Mouse (Mus musculus): ENCODE measurements at regions not wholly inside any gene's neighbourhood (a gene's known extent, or its start where the extent isn't known, plus 50 kb on each side); places are given as distances from the start of the nearest gene placed in this dataset.

DNA sequence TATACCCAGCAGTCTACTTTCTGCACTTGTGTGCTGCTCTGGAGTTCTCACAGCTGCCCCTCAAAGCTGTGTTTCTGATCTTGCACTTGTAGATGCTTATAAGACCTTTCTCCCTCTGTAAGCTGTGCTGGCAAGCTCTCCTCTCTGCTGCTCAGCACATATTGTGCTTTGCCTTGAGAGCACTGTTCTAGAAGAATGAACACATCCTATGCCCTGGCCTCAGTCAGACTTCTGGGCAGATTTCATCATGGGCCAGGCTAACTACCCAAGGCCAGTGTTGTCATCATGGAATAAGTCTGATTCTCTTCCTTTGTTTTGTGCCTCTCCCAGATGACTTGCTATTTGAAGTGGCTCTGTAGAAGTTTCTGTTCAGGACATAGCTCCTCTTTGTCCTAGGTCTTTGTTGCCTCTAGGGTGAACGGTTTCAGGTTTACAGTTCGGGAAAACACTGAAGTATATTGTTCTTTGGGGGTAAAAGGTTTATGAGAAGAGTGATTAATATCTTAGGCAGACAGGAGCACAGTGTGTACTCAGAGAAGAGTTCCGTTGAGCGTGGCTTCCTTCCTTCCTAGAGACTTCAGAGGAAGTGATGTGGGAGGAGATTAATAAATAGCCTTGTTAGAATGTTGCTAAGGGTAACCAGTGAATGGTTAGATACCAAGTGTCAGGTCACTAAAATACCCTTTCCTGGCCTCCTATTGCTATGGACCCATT is 70.8 kb downstream of the Pcdh18 start:
- TF ChIP-seq POLR2A (IDR thresholded peaks at IDR 0.05; ENCODE audit: borderline replicate concordance, extremely low read depth, low read depth, low read length), result no peak
- no peak for TF ChIP-seq CTCF (IDR thresholded peaks at IDR 0.05; ENCODE audit: insufficient read depth, low read length)
- no peak overlapping the region for H3K4me3 ChIP-seq (replicated peaks; ENCODE audit: extremely low read depth, low read depth, low read length)
- no peaks in the 10 kb centered on the region for H3K4me1 ChIP-seq (ENCODE audit: control insufficient read depth, insufficient read depth, low read length)
- DNase-seq, result no peak
- 22% methylated on average over 4 of the region's 4 CpGs for WGBS

DNA sequence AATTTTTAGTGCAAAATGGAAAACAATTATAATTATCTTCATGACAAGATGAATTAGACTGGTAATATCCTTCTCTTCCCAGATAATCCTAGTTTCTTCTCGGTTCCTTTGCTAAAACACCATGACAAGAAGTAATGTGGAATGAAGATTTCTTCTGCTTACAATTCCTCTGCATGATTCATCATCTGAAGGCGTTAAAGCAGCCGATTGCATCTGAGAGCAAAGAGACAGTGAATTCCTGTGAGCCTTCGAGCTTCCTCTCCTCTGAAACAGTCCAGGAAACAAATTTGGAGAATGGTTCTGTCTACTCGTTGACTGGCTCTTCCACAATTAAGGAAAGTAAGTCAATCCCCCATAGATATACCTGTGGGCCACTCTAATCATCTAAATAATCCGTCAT is 82.2 kb downstream of the Pcdh18 start:
- TF ChIP-seq POLR2A (IDR thresholded peaks at IDR 0.05; ENCODE audit: borderline replicate concordance, extremely low read depth, low read depth, low read length), result no peak
- TF ChIP-seq CTCF (IDR thresholded peaks at IDR 0.05; ENCODE audit: insufficient read depth, low read length), result no peak
- H3K4me1 ChIP-seq (ENCODE audit: control insufficient read depth, insufficient read depth, low read length), result no peaks in the 10 kb centered on the region
- H3K4me3 ChIP-seq (replicated peaks; ENCODE audit: extremely low read depth, low read depth, low read length), result no peak overlapping the region
- WGBS, result 67% methylated on average over 6 of the region's 6 CpGs
- DNase-seq, result no peak

DNA sequence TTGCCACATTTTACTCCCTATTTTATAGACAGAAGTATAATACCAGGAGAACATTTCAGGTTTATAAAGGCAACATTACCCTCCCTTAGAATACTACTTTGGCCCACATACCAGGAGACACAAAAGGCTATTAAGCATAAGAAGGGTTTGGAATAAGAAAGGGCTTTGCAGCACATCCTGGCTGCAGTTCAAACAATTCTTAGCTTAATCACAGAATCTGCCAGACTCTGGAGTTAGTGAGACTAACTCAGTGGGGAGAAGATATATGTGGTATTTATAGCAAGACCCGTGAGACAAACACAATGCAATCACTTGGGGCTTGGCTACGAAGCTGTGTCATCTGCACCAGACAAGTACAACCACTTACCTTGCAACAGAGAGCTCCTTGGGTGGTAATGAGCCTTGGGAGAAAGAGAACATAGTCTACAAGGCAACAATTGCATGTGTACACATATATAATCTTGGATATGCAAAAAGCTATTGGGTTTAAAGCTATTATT is 84.4 kb downstream of the Pcdh18 start:
- H3K4me3 ChIP-seq (replicated peaks; ENCODE audit: extremely low read depth, low read depth, low read length), result no peak overlapping the region
- DNase-seq, result no peak
- H3K4me1 ChIP-seq (ENCODE audit: control insufficient read depth, insufficient read depth, low read length), result no peaks in the 10 kb centered on the region
- no peak for TF ChIP-seq POLR2A (IDR thresholded peaks at IDR 0.05; ENCODE audit: borderline replicate concordance, extremely low read depth, low read depth, low read length)
- WGBS, result 39% methylated on average over 2 of the region's 2 CpGs

DNA sequence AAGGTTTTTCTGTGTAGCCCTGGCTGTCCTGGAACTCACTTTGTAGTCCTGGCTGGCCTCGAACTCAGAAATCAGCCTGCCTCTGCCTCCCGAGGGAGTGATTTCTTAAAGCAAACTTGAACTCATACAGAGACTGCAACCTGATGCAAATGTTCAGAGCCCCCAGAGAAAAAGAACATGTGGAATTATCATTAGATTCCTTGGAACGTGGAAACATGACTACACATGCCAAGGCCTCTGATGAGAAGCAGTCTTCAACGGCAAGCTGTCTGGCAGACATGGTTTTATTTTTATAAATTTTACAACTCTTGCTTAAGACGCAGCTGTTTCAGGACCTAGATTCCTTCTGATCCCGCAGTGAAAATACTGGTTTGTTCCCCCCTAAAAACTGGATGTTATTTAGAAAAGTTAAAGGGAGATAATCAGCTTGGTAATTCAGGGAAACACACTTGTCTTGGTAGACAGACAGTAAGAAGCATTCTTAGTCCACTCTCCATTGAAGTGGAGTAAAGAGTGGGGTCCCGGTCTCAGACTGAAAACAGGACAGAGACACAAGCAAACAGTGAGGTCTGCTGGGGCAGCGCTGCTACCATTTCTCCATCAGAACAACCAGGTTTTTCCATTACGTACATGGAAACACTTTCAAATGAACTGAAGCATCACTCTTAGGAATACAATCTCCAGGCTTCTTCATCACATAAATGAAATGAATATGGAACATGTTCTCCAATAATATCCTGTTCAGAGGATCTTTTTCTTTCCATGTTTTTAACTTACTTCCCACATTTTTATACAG is 89.4 kb downstream of the Pcdh18 start:
- Histone ChIP-seq H3K4me3 (replicated peaks; ENCODE audit: extremely low read depth, low read depth, low read length) (no peak overlapping the region), H3K4me1 (ENCODE audit: control insufficient read depth, insufficient read depth, low read length) (no peaks in the 10 kb centered on the region)
- no peak for DNase-seq
- 76% methylated on average over 9 of the region's 9 CpGs for WGBS
- no peak for TF ChIP-seq CTCF (IDR thresholded peaks at IDR 0.05; ENCODE audit: insufficient read depth, low read length)
- TF ChIP-seq POLR2A (IDR thresholded peaks at IDR 0.05; ENCODE audit: borderline replicate concordance, extremely low read depth, low read depth, low read length), result no peak

DNA sequence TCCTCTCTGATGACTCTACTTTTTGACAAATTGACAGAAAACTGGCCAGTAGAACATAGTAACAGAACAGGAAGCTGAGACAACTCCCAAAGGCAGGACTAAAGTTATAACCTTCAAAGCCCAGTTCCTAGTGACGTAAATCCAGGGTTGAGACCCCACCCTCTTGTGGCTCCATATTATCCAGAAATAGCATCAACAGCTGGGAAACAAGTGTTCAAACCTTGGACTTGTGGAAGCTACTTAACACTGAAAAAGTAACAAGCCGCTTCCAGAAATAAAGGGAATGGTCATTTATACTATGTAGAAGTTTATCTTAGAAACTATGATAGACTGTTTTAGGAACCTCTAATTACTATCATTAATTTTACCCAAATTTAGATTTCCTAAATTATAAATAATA is 90.6 kb downstream of the Pcdh18 start:
- WGBS, result 79% methylated on average over 2 of the region's 2 CpGs
- DNase-seq, result no peak

DNA sequence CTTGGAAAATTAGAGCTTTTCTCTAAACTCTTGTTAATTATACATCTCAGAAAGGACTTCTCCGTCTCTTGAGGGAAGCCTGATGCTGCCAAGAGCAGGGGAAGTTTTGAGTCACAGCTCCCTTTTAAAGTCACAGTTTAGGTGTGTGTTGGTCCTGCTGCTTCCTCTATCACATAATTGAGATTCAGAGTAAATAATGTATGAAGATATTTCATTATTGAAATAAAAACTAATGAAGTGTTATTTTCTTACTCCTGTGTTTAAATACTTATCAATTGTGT is 108.3 kb downstream of the Pcdh18 start:
- Histone ChIP-seq H3K4me1 (ENCODE audit: control insufficient read depth, insufficient read depth, low read length) (no peaks in the 10 kb centered on the region), H3K4me3 (replicated peaks; ENCODE audit: extremely low read depth, low read depth, low read length) (no peak overlapping the region)
- no peak for DNase-seq
- 33% methylated on average over 1 of the region's 1 CpGs for WGBS
- no peak for TF ChIP-seq CTCF (IDR thresholded peaks at IDR 0.05; ENCODE audit: insufficient read depth, low read length)
- no peak for TF ChIP-seq POLR2A (IDR thresholded peaks at IDR 0.05; ENCODE audit: borderline replicate concordance, extremely low read depth, low read depth, low read length)

More for the DNA sequence above, 90.6 kb downstream of the Pcdh18 start:
- no peak overlapping the region for H3K4me3 ChIP-seq (replicated peaks; ENCODE audit: extremely low read depth, low read depth, low read length)
- no peak for TF ChIP-seq POLR2A (IDR thresholded peaks at IDR 0.05; ENCODE audit: borderline replicate concordance, extremely low read depth, low read depth, low read length)
- TF ChIP-seq CTCF (IDR thresholded peaks at IDR 0.05; ENCODE audit: insufficient read depth, low read length), result no peak
- no peaks in the 10 kb centered on the region for H3K4me1 ChIP-seq (ENCODE audit: control insufficient read depth, insufficient read depth, low read length)

DNA sequence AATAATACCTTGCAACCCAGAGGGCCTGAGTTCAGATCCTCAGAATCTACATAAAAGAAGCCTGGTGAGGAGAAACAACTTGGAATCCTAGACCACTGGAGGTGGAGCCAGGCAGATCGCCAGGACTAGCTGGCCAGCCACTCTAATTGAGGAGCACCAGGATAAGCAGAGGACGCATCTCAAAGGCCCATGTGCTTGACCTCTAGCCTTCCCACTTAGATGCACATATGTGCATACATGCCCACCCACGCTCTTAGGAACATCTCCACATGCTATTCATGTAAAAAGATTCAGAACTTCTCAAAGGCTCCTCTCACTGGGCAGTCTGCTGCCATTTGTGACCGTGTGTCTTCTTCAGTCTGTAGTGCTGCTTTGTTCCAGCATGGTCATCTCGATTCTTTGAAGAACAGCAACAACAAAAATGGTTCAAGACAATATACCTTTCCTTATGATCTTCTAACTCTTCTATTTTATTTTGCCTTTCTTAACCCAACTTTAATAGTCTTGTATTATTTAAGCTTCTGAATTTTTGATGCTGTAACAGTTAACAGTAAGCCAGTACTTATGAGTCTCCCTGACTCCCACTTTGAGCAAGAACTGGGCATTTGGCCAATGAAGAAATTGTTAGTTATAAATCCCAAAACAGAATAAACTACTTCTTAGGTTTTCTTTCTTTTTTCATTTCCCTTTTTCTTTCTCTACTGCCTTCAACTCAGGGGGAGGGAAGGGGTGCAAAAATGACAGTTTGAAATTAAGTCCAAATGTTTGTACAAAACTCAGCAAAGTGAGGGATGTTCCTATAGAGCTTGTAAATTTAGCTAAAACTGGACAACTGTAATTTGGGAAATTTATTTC is 108.9 kb downstream of the Pcdh18 start:
- H3K4me3 ChIP-seq (replicated peaks; ENCODE audit: extremely low read depth, low read depth, low read length), result no peak overlapping the region
- no peaks in the 10 kb centered on the region for H3K4me1 ChIP-seq (ENCODE audit: control insufficient read depth, insufficient read depth, low read length)
- DNase-seq, result no peak
- WGBS, result 71% methylated on average over 5 of the region's 5 CpGs
- TF ChIP-seq CTCF (IDR thresholded peaks at IDR 0.05; ENCODE audit: insufficient read depth, low read length), result no peak
- no peak for TF ChIP-seq POLR2A (IDR thresholded peaks at IDR 0.05; ENCODE audit: borderline replicate concordance, extremely low read depth, low read depth, low read length)

DNA sequence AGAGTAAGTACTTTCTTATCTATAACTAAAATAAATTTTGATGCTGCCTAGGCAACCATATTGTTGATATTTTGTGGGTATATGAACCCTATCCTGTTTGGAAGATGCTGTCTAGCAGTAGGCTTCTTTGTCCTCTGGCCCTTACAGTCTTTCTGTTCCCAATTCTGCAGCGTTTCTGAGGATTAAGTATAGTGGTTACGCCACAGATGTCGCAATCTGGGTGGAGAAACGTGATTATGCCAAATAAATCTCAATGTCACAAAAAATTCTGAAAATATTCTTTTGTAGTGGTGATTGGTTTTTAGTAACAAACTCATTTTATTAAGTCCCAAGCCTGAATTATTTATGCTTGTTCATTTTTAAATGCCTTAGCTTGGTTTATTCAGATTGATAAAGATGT is 112.1 kb downstream of the Pcdh18 start:
- 76% methylated on average over 4 of the region's 4 CpGs for WGBS
- DNase-seq, result no peak

DNA sequence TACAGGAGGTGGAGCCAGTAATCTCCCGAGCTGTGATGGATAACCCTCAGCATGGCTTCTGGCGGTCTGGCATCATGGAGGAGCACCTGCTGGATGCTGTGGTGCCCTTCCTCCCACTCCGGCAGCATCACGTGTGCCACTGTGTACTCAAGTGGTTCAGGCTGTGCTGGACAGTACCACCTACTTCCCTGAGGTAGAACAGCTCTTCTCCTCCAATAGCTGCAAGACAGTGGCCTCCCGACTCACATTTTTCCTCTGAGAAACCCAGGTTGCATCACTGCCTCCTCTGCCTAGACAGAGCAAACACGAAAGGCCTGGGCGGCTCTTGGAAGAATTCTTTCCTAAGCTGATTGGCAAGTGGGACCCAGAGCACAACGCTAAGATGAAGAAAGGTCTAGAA is 113.3 kb downstream of the Pcdh18 start:
- WGBS, result 82% methylated on average over 8 of the region's 8 CpGs
- DNase-seq, result no peak
- TF ChIP-seq CTCF (IDR thresholded peaks at IDR 0.05; ENCODE audit: insufficient read depth, low read length), result no peak
- Histone ChIP-seq H3K4me1 (ENCODE audit: control insufficient read depth, insufficient read depth, low read length) (no peaks in the 10 kb centered on the region), H3K4me3 (replicated peaks; ENCODE audit: extremely low read depth, low read depth, low read length) (no peak overlapping the region)

More for the DNA sequence above, 112.1 kb downstream of the Pcdh18 start:
- no peaks in the 10 kb centered on the region for H3K4me1 ChIP-seq (ENCODE audit: control insufficient read depth, insufficient read depth, low read length)
- no peak for TF ChIP-seq CTCF (IDR thresholded peaks at IDR 0.05; ENCODE audit: insufficient read depth, low read length)
- no peak for TF ChIP-seq POLR2A (IDR thresholded peaks at IDR 0.05; ENCODE audit: borderline replicate concordance, extremely low read depth, low read depth, low read length)
- no peak overlapping the region for H3K4me3 ChIP-seq (replicated peaks; ENCODE audit: extremely low read depth, low read depth, low read length)

Measured in lung, adult 2 months (tissue).